Mouse (Mus musculus): ENCODE data around the gene Abcg4.

Gene Abcg4

DNA sequence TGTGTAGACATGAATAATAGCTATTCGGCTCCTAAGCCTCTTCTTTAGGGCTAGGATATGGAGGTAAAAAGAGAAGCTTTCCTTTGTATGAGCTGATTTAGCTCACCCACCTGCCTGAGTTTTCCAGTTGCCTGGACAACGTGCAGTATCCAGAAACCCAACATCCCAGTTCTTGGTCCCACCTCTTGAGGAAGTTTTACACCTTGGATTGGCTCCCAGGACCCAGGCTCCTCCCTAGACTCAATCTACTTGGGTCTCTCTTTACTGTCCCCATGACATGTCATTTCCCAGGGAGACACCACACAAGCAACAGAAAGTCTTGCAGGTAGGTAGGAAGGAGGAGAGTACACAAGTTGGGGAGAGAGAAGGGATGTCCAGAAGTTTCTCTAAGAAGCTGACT, 48.0 kb downstream of the Abcg4 start, which contains the start of gene Ccdc153:
Ccdc153 (plus strand) TSS at position 278 of the 400 bp plus-strand sequence.
- no peak for DNase-seq (ENCODE audit: low spot score in 2 of 2)

DNA sequence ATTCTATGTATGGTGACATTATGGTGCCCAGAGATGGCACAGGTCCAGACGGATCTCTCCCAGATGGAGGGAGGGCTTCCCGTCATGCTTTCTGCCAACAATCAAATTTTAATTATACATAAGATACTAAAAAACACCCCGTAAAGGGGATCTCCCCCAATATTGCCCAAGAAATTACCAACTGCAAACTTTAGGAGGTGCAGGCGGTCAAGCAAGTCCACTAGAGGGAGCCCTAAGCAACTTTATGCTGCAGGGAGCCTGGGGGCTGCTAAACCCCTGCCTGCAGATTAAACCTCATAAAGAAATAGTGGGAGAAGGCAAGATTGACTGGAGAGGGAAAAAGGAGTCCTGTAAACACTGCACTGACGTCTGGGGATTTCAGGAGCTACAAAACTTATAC, 49.0 kb downstream of the Abcg4 start:
- peak; percentile 43 to 70 for DNase-seq (ENCODE audit: low spot score in 2 of 2)

DNA sequence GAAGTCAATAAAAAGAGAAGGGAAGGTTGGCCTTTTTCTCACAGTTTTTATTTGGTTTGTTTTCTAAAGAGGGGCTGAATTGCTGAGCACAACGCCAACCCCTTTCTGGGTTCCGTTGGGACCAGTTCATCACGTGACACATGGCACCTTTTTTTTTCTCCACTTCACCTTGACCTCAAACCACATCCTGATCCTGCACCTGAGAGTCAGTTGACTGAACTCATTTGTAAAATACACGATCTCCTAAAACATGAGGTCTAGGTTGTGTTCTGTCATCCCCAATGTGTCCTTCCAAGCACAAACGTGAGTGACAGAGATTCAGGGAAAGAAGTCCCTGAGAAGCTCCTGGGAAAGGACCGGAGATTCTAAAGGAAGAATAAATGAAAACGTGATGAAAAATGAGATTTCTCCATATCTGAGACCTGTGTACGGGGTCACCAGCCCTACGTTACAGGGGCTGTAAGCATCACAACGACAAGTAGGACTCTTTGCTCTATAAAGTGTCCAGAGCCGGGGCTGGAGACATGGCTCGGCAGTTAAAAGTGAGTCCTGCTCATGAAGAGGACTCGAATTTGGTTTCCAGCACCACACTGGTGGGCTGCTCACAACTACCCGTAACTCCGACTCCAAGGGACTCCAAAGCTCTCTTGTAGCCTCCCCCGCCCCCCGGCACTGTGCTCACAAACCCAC, 49.8 kb downstream of the Abcg4 start:
- no peak for DNase-seq (ENCODE audit: low spot score in 2 of 2)

DNA sequence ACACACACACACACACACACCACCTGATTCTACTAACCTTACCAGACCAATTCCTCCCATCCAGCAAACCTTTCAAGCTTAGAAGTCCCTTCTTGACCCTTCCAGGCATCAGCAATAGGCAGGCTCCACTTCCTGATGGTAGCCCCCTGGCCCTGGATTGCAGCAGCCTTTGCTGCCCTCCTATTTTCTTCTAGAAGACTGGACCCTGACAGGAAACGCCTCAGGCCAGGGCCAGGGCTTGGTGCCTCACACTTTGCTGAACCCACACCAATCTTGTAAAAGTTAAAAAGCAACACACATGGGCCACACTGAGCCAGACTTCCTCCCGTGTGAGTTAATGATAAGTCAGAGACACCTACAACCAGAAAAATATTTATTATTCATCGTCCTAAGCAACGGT, 51.3 kb downstream of the Abcg4 start:
- no peak for DNase-seq (ENCODE audit: low spot score in 2 of 2)

- DNase-seq (ENCODE audit: low spot score in 2 of 2), result no peak
These were observed 51.8 kb downstream of the Abcg4 start for GRCm38 (mm10) chr9:44236601-44237000.

DNA sequence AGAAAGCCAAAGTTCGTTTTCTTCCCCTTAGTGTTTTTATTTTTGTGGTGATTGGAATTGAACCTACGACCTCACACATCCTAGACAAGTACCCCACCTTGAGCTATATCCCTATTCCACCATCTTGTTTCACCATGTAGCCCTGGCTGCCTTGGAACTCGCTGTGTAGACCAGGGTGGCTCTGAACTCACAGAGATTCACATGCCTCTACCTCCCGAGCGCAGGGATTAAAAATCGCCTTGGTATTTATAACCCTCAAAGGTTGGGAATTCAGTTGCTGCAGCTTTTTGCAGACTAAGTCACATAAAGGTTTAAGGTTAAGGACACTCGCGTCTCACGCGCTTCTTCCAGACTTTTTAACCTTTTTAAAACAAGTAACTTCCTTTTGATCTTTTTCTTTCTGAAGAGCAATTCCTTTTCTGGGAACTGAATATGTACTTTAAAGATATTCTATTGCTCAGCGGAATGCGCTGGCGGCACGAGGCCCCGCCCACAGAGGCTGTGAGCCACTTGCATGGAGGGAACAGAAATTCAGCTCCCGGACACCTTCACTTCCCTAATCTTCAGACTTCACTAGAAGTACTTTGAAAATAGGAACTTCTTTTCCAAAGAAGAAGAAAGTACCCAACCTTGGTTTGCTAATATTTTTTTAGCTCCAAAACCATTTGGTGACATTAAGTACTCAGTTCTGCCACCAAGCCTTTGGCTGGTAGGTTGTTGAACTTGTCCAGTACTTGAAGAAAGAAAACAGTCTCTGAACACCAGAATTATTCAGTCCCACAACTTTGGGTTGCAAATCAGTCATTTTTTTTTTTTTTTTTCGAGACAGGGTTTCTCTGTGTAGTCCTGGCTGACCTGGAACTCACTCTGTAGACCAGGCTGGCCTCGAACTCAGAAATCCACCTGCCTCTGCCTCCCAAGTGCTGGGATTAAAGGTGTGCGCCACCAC, 53.7 kb downstream of the Abcg4 start:
- peak; percentile 59 to 82 for DNase-seq (ENCODE audit: low spot score in 2 of 2)

- DNase-seq (ENCODE audit: low spot score in 2 of 2), result peak; percentile 97 to 98
These were observed 54.5 kb downstream of the Abcg4 start, which contains the start of gene Cbl for GRCm38 (mm10) chr9:44233802-44234478. Cbl (minus strand) TSS chr9:44234049.

GRCm38 (mm10) chr9:44233021-44233801, 55.2 kb downstream of the Abcg4 start:
- DNase-seq (ENCODE audit: low spot score in 2 of 2), result peak; percentile 50 to 58

GRCm38 (mm10) chr9:44231609-44232008, 56.8 kb downstream of the Abcg4 start:
- DNase-seq (ENCODE audit: low spot score in 2 of 2), result no peak

DNA sequence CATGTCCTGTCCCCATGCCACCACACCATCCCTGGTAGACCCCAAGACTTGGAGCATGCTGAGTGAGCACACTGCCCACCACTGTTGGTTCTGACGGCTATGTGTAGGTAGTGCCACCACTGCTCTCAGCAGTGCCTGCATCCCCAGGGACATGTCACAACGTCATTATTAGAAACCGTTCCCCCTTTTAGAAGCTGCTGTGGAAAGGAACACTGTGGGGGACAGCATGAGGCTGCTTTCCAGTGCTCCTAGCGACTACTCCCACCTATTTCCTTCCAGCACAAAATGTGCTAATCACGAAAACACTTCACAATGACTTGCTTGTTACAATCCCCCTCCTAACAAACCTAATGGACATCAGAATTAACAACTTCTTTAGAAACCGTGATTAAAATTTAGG, 62.4 kb downstream of the Abcg4 start:
- DNase-seq (ENCODE audit: low spot score in 2 of 2), result no peak

Data from spleen, postnatal 10 days (tissue).